Mouse (Mus musculus) testis, adult 2 months (tissue): ENCODE measurements around the gene Spg7.

Experiments
- CTCF ChIP-seq: fragments of 200-500 bp; IDR thresholded peaks from 2 replicates; pipeline ENCODE4 v1.5.1; 2012; ENCODE audit warnings: low read depth, mild to moderate bottlenecking, inconsistent platforms, low read length, moderate library complexity; ENCODE audit not compliant: control insufficient read depth, insufficient read depth, insufficient replicate concordance
- POLR2A ChIP-seq: fragments of 200-500 bp; IDR thresholded peaks from 2 replicates; pipeline ENCODE4 v1.6.1; 2012; ENCODE audit warnings: low read depth, mild to moderate bottlenecking, inconsistent platforms, low read length, moderate library complexity; ENCODE audit not compliant: control insufficient read depth

DNA sequence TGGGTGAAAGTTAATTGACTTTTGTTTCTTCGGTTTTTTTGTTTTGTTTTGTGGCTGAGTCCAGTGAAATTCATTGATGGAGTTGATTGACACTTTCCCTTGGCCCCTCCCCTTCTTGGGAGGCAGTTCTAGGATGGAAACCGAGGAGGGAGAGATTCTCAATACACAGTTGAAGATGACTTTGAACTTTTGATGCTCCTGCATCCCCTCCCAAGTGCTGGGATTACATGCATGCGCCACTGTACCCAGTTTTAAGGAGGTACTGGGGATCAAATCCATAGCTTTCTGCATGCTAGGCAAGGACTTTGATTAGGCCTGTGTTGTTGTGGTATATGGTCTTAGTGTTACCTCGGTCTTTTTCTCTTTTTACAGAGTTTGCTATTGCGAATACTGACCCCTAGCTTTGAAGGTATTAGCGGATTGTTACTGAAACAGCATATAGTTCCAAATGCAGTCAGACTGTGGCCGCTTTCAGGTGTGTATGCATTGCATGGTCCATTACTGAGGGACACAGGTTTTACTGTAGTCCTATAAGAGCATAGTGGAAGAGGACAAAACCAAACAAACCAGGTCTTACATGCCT is 3.5 kb downstream of the Spg7 start:
- no peak for TF ChIP-seq CTCF
- TF ChIP-seq POLR2A = no peak
